Mouse (Mus musculus) hindbrain, postnatal 0 days (tissue): Measurements from ENCODE around the gene Nek1. TPM values are rescaled to one million over a fixed set of nuclear protein-coding genes. Genes with fewer than 3 reads are reported as not detected.

Experiments
- ATAC-seq: fragments of 200-750 bp; cut with Nextera tagmentation; 2 replicates; pipeline ENCODE4 v1.8.0; 2017; ENCODE audit warnings: mild to moderate bottlenecking, moderate TSS enrichment, moderate library complexity
- DNase-seq: peaks from one replicate; pipeline ENCODE4 v3.0.0-alpha.2; 2015; ENCODE audit warnings: low spot score
- H3K27ac ChIP-seq: fragments of 300-500 bp; sonication (generic); 2 replicates; pipeline ENCODE4 v1.5.1; 2014; ENCODE audit warnings: mild to moderate bottlenecking
- H3K27me3 ChIP-seq: fragments of 300-500 bp; sonication (generic); 2 replicates; pipeline ENCODE4 v1.6.1; 2014; ENCODE audit warnings: low read length, mixed read lengths; ENCODE audit not compliant: insufficient read depth
- H3K36me3 ChIP-seq: fragments of 300-500 bp; sonication (generic); 2 replicates; pipeline ENCODE4 v1.6.1; 2014; ENCODE audit warnings: low read length, mixed read lengths; ENCODE audit not compliant: insufficient read depth
- H3K4me1 ChIP-seq: fragments of 300-500 bp; sonication (generic); 2 replicates; pipeline ENCODE4 v1.6.1; 2014; ENCODE audit warnings: antibody characterized with exemption, low read length, mixed read lengths; ENCODE audit not compliant: insufficient read depth
- H3K4me2 ChIP-seq: fragments of 300-500 bp; sonication (generic); 2 replicates; pipeline ENCODE4 v1.6.1; 2014; ENCODE audit warnings: low read depth, mild to moderate bottlenecking, low read length, moderate library complexity, mixed read lengths
- H3K4me3 ChIP-seq: fragments of 300-500 bp; sonication (generic); 2 replicates; pipeline ENCODE4 v1.5.1; 2014; ENCODE audit warnings: low read length
- H3K9ac ChIP-seq: fragments of 300-500 bp; sonication (generic); replicated peaks from 2 replicates; pipeline ENCODE4 v1.6.1; 2014; ENCODE audit warnings: mild to moderate bottlenecking, low read length, moderate library complexity, mixed read lengths
- H3K9me3 ChIP-seq: fragments of 300-500 bp; sonication (generic); 2 replicates; pipeline ENCODE4 v1.6.1; 2016; ENCODE audit warnings: low read length, mixed read lengths
- CTCF ChIP-seq: IDR thresholded peaks from 2 replicates; pipeline ENCODE4 v1.5.1; 2016; ENCODE audit warnings: antibody characterized with exemption, control low read depth, low read depth
- WGBS: fragments of 180-500 bp; shearing (Covaris S2); extraction: QIAGEN DNeasy Blood & Tissue Kit; methylation state at CpG from one replicate; pipeline ENCODE4 v1.1.7; 2014; 5-methylcytosine and 5-hydroxymethylcytosine counted together
- polyA plus RNA-seq: library from polyadenylated mRNA; unstranded; fragments of >200 nt; fragmentation: Nextera tagmentation; extraction: Ambion mirVana; gene quantifications from 2 replicates; pipeline ENCODE4 v1.2.1, GENCODE M21; 2015
- total RNA-seq: library from RNA; depleted of rRNA; stranded (reverse); fragments of >200 nt; gene quantifications from 2 replicates; pipeline ENCODE4 v1.2.3, GENCODE M21; 2014

Nek1 gene
- total and polyA plus RNA-seq, 2 experiments from 2014 or later = 19.0 to 21.9 TPM

- Histone ChIP-seq H3K4me3 (no peak overlapping the region), H3K27ac (no peak overlapping the region), H3K9ac (no peak overlapping the region), H3K9me3 (no peaks in the 10 kb centered on the region), H3K36me3 (no peaks in the 10 kb centered on the region), H3K27me3 (no peaks in the 10 kb centered on the region), H3K4me1 (0 out of 2 replicates have a peak, but pooled peaks cover 3% of the 10 kb centered on the region), H3K4me2 (no peak overlapping the region)
- 48% methylated on average over 2 of the region's 2 CpGs for WGBS
- no peak for TF ChIP-seq CTCF
- no peak for DNase-seq
- ATAC-seq = no peak
Measured at GRCm38 (mm10) chr8:60969091-60969490, 23.9 kb upstream of the Nek1 start.

- no peak for TF ChIP-seq CTCF
- WGBS = 50% methylated on average over 4 of the region's 4 CpGs
- no peaks in the 10 kb centered on the region for H3K27me3 ChIP-seq
- H3K4me2 ChIP-seq = no peak overlapping the region
- H3K9ac ChIP-seq = no peak overlapping the region
- H3K9me3 ChIP-seq = no peaks in the 10 kb centered on the region
- no peaks in the 10 kb centered on the region for H3K36me3 ChIP-seq
- H3K4me1 ChIP-seq = 0 out of 2 replicates have a peak, but pooled peaks cover 3% of the 10 kb centered on the region
- no peak for ATAC-seq
- DNase-seq = peak; percentile 66
- H3K27ac ChIP-seq = no peak overlapping the region
- no peak overlapping the region for H3K4me3 ChIP-seq
Measured at GRCm38 (mm10) chr8:60971808-60972207, 21.2 kb upstream of the Nek1 start.

DNA sequence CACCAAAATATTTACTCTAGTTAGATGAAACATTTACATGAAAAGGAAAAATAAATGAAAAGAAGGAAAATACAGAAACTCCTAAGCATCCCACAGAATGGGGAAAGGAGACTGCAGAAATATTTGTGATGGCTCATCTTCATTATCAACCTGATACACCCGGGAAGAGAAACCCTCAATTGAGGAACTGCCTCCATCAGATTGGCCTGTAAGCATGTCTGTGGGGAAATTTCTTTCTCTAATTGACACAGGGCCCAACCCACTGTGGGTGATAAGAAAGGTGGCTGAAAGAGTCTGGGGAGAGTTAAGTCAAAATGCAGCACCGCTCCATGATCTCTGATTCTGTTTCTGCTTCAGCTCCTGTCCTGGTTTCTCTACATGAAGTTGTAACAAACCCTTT lies 19.5 kb upstream of the Nek1 start:
- Histone ChIP-seq H3K4me2 (no peak overlapping the region), H3K27me3 (no peaks in the 10 kb centered on the region), H3K4me3 (no peak overlapping the region), H3K4me1 (0 out of 2 replicates have a peak, but pooled peaks cover 3% of the 10 kb centered on the region), H3K9ac (no peak overlapping the region), H3K36me3 (no peaks in the 10 kb centered on the region), H3K9me3 (no peaks in the 10 kb centered on the region), H3K27ac (no peak overlapping the region)
- WGBS = 89% methylated on average over 2 of the region's 2 CpGs
- DNase-seq (no peak), ATAC-seq (no peak)
- no peak for TF ChIP-seq CTCF

DNA sequence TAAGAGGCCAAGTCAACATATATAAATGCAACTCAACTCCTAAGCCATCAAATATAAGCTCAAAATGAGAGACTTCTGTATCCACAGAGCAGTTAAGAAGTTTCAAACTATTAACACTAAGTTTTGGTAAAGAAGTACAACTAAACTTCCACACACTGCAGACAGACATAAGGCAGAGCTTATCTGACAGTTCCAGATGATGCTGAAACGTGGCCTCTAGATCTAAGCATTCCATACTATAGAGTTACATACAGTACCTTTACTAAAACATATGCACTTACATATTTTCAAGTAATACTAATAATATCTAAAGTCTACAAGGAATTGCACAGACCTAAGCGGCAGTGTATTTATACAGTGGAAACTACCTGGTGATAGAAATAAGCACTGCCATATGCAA lies 18.2 kb upstream of the Nek1 start:
- Histone ChIP-seq H3K27ac (no peak overlapping the region), H3K4me3 (no peak overlapping the region), H3K9ac (no peak overlapping the region), H3K4me1 (0 out of 2 replicates have a peak, but pooled peaks cover 3% of the 10 kb centered on the region), H3K36me3 (no peaks in the 10 kb centered on the region), H3K9me3 (no peaks in the 10 kb centered on the region), H3K27me3 (no peaks in the 10 kb centered on the region), H3K4me2 (no peak overlapping the region)
- no peak for TF ChIP-seq CTCF
- WGBS = 90% methylated on average over 2 of the region's 2 CpGs
- no peak for ATAC-seq
- no peak for DNase-seq

- no peak overlapping the region for H3K9ac ChIP-seq
- H3K4me1 ChIP-seq = peaks cover 11% of the 10 kb centered on the region; the same call in 1 of the 2 replicates
- no peaks in the 10 kb centered on the region for H3K9me3 ChIP-seq
- no peak for ATAC-seq
- no peak overlapping the region for H3K4me2 ChIP-seq
- H3K27me3 ChIP-seq = no peaks in the 10 kb centered on the region
- 87% methylated on average over 9 of the region's 9 CpGs for WGBS
- no peak overlapping the region for H3K4me3 ChIP-seq
- TF ChIP-seq CTCF = no peak
- no peak overlapping the region for H3K27ac ChIP-seq
- no peak for DNase-seq
- H3K36me3 ChIP-seq = no peaks in the 10 kb centered on the region
Measured at GRCm38 (mm10) chr8:60976818-60977217, 16.2 kb upstream of the Nek1 start.

GRCm38 (mm10) chr8:60978496-60978895 lies 14.5 kb upstream of the Nek1 start:
- H3K27ac ChIP-seq = no peak overlapping the region
- no peaks in the 10 kb centered on the region for H3K36me3 ChIP-seq
- H3K4me1 ChIP-seq = peaks cover 11% of the 10 kb centered on the region; the same call in 1 of the 2 replicates
- no peaks in the 10 kb centered on the region for H3K9me3 ChIP-seq
- H3K4me2 ChIP-seq = no peak overlapping the region
- H3K4me3 ChIP-seq = no peak overlapping the region
- no peak for DNase-seq
- 73% methylated on average over 5 of the region's 5 CpGs for WGBS
- ATAC-seq = no peak
- TF ChIP-seq CTCF = no peak
- H3K27me3 ChIP-seq = no peaks in the 10 kb centered on the region
- H3K9ac ChIP-seq = no peak overlapping the region

GRCm38 (mm10) chr8:60981388-60981787 lies 11.6 kb upstream of the Nek1 start:
- ATAC-seq = no peak
- DNase-seq = no peak
- no peaks in the 10 kb centered on the region for H3K27me3 ChIP-seq
- H3K36me3 ChIP-seq = no peaks in the 10 kb centered on the region
- H3K27ac ChIP-seq = no peak overlapping the region
- H3K4me1 ChIP-seq = peaks cover 11% of the 10 kb centered on the region; the same call in 1 of the 2 replicates
- WGBS = 51% methylated on average over 1 of the region's 1 CpGs
- H3K4me3 ChIP-seq = peak overlapping the region; percentile 90; the same call in 1 of the 2 replicates
- H3K4me2 ChIP-seq = peak overlapping the region; percentile 79
- no peaks in the 10 kb centered on the region for H3K9me3 ChIP-seq
- no peak overlapping the region for H3K9ac ChIP-seq
- no peak for TF ChIP-seq CTCF
